In genomic region chr10:3939895-3940595, GRCm38 (mm10) we compare ENCODE assay signal across 18 mouse cellular contexts. TPM values are rescaled to one million over a fixed set of nuclear protein-coding genes. Genes with fewer than 3 reads are reported as not detected.
A peak's percentile ranks its signal among the peaks of the same experiment; 100 is the strongest.
DNase-seq lines count a peak whose midpoint lies in the region; ATAC-seq and TF ChIP-seq lines count a peak whose summit lies in the region.
"Had no signal": no experiment of that assay in that cellular context is flagged by ENCODE, and none has a peak within 500 bp of the region (broad histone marks: within the 10 kb centered on the region; RNA-seq: fewer than 3 reads in every experiment).

No protein-coding gene starts in this region.

- TF ChIP-seq EP300 in heart, postnatal 0 days (IDR thresholded peaks at IDR 0.05; ENCODE audit: low read depth) = no peak

- no peak for ATAC-seq in heart, postnatal 0 days (ENCODE audit: insufficient read depth, low read depth)
- no peak for ATAC-seq in lung, embryonic 16.5 days (ENCODE audit: low read depth)
- ATAC-seq in stomach, embryonic 15.5 days (ENCODE audit: insufficient read depth, low FRiP score, low read depth) = no peak
- ATAC-seq: forebrain, embryonic 15.5 days; inflammation-experienced regulatory T-cells, adult 6 months; liver, postnatal 0 days had no signal

- no peaks in the 10 kb centered on the region for H3K4me1 ChIP-seq in heart, postnatal 0 days (ENCODE audit: control insufficient read depth, insufficient read depth)
- H3K4me1 ChIP-seq in lung, embryonic 16.5 days (replicated peaks; ENCODE audit: control insufficient read depth, insufficient read depth, low read length) = peaks cover 8% of the 10 kb centered on the region
- peaks cover 19 to 22% of the 10 kb centered on the region in 2 experiments for H3K4me1 ChIP-seq in ES-E14 (ENCODE audit: control insufficient read depth in 2 of 2, insufficient read depth in 2 of 2, low read length in 2 of 2, poor library complexity in 1 of 2)
- H3K4me1 ChIP-seq in stomach, embryonic 15.5 days = peaks cover 8% of the 10 kb centered on the region; the same call in 1 of the 2 replicates
- H3K4me1 ChIP-seq: forebrain, embryonic 15.5 days; neural tube, embryonic 12.5 days had no signal

- H3K4me2 ChIP-seq in heart, postnatal 0 days (ENCODE audit: low read depth, low read length) = no peak overlapping the region
- H3K4me2 ChIP-seq in lung, embryonic 16.5 days (ENCODE audit: low read depth, low read length) = no peak overlapping the region
- H3K4me2 ChIP-seq in stomach, embryonic 15.5 days = no peak overlapping the region
- H3K4me2 ChIP-seq: forebrain, embryonic 15.5 days; heart, embryonic 13.5 days; neural tube, embryonic 12.5 days had no signal

- in situ Hi-C loops in ES-E14 (cut with MboI; ENCODE audit: low sequenced_read_pairs in 2 of 2, unreplicated experiment in 2 of 2) = loop anchor here (10.0 kb wide), 3 partner anchors 355 to 405 kb away; no protein-coding TSS in a partner anchor

- no peak for TF ChIP-seq CTCF in heart, postnatal 0 days (IDR thresholded peaks at IDR 0.05; ENCODE audit: low read depth)

- no peaks in the 10 kb centered on the region for H3K9me3 ChIP-seq in heart, postnatal 0 days (replicated peaks; ENCODE audit: control insufficient read depth, low read length)
- no peaks in the 10 kb centered on the region for H3K9me3 ChIP-seq in lung, embryonic 16.5 days (ENCODE audit: control insufficient read depth, low read length)
- no peaks in the 10 kb centered on the region for H3K9me3 ChIP-seq in ES-E14 (ENCODE audit: control insufficient read depth, insufficient read depth, low read depth, low read length)
- no peaks in the 10 kb centered on the region for H3K9me3 ChIP-seq in stomach, embryonic 15.5 days
- H3K9me3 ChIP-seq: forebrain, embryonic 15.5 days; heart, embryonic 13.5 days; megakaryocyte, embryonic 14.5 days; neural tube, embryonic 12.5 days had no signal

- H3K4me3 ChIP-seq in heart, postnatal 0 days (ENCODE audit: low read depth, low read length) = no peak overlapping the region
- no peak overlapping the region for H3K4me3 ChIP-seq in lung, embryonic 16.5 days (ENCODE audit: low read length)
- H3K4me3 ChIP-seq in ES-E14 (ENCODE audit: insufficient read depth in 1 of 2, low read depth in 1 of 2, low read length in 2 of 2, poor library complexity in 1 of 2, severe bottlenecking in 1 of 2) = peak overlapping the region; percentile 12 to 37; a peak in 3 of 4 replicates
- H3K4me3 ChIP-seq in stomach, embryonic 15.5 days (replicated peaks) = no peak overlapping the region
- H3K4me3 ChIP-seq: erythroblast, embryonic 14.5 days; forebrain, embryonic 15.5 days; heart, embryonic 13.5 days; megakaryocyte, embryonic 14.5 days; neural tube, embryonic 12.5 days had no signal

- H3K27me3 ChIP-seq in heart, postnatal 0 days (ENCODE audit: control insufficient read depth, insufficient read depth, low read length) = no peaks in the 10 kb centered on the region
- no peaks in the 10 kb centered on the region for H3K27me3 ChIP-seq in lung, embryonic 16.5 days (ENCODE audit: control insufficient read depth, insufficient read depth, low read depth, low read length)
- no peaks in the 10 kb centered on the region for H3K27me3 ChIP-seq in stomach, embryonic 15.5 days (replicated peaks)
- H3K27me3 ChIP-seq: forebrain, embryonic 15.5 days; heart, embryonic 13.5 days; neural tube, embryonic 12.5 days had no signal

- DNase-seq in heart, postnatal 0 days (ENCODE audit: low spot score) = no peak
- DNase-seq in heart, postnatal 10 days = no peak
- DNase-seq in lung, postnatal 14 days = no peak
- no peak for DNase-seq in ES-E14 (ENCODE audit: low read depth, low spot score)
- no peak for DNase-seq in adrenal gland, adult 18-20 months (ENCODE audit: low spot score in 2 of 2)
- DNase-seq: cerebellum, adult 11 months; cerebellum, postnatal 36 days; kidney, postnatal 25 days; liver, postnatal 0 days; thymus, postnatal 36 days had no signal

- WGBS in heart, postnatal 0 days = 88% methylated on average over 11 of the region's 11 CpGs
- WGBS in lung, embryonic 16.5 days = 83% methylated on average over 11 of the region's 11 CpGs
- 80% methylated on average over 11 of the region's 11 CpGs for WGBS in stomach, embryonic 15.5 days

- peak overlapping the region; percentile 8; the same call in 1 of the 2 replicates for H3K27ac ChIP-seq in heart, postnatal 0 days (ENCODE audit: low read depth)
- peak overlapping the region; percentile 58; the same call in 1 of the 2 replicates for H3K27ac ChIP-seq in lung, embryonic 16.5 days (ENCODE audit: low read length)
- H3K27ac ChIP-seq in ES-E14 (ENCODE audit: insufficient read depth, low read depth, low read length, poor library complexity, severe bottlenecking) = peak overlapping the region; percentile 99
- H3K27ac ChIP-seq in stomach, embryonic 15.5 days = peak overlapping the region; percentile 72
- H3K27ac ChIP-seq: forebrain, embryonic 15.5 days; neural tube, embryonic 12.5 days had no signal

- peaks cover 12% of the 10 kb centered on the region for H3K36me3 ChIP-seq in heart, postnatal 0 days (replicated peaks; ENCODE audit: control insufficient read depth, insufficient read depth, low read length)
- peaks cover 2% of the 10 kb centered on the region for H3K36me3 ChIP-seq in lung, embryonic 16.5 days (ENCODE audit: control insufficient read depth, insufficient read depth, low read length)
- H3K36me3 ChIP-seq in ES-E14 (ENCODE audit: control insufficient read depth, insufficient read depth, low read length, poor library complexity, severe bottlenecking) = no peaks in the 10 kb centered on the region
- 0 out of 2 replicates have a peak, but pooled peaks cover 3% of the 10 kb centered on the region for H3K36me3 ChIP-seq in stomach, embryonic 15.5 days
- H3K36me3 ChIP-seq: forebrain, embryonic 15.5 days had no signal

- intact Hi-C loops in heart, postnatal 10 days (cut with DNase I) = loop anchor here (2.0 to 5.0 kb wide), 2 partner anchors 133 to 608 kb away; no protein-coding TSS in a partner anchor

- no peak overlapping the region for H3K9ac ChIP-seq in heart, postnatal 0 days (replicated peaks; ENCODE audit: low read depth, low read length)
- no peak overlapping the region for H3K9ac ChIP-seq in lung, embryonic 16.5 days (ENCODE audit: low read length)
- H3K9ac ChIP-seq in ES-E14 (ENCODE audit: insufficient read depth, low read depth, low read length, poor library complexity, severe bottlenecking) = peak overlapping the region; percentile 67
- H3K9ac ChIP-seq in stomach, embryonic 15.5 days = no peak overlapping the region
- H3K9ac ChIP-seq: forebrain, embryonic 15.5 days; heart, embryonic 13.5 days; liver, postnatal 0 days; neural tube, embryonic 12.5 days had no signal

TF ChIP-seq in ES-E14, 5 proteins besides CTCF, POLR2A, EP300 and RAD21:
- TF ChIP-seq MAFK (IDR thresholded peaks at IDR 0.05; ENCODE audit: insufficient read depth, low read depth, low read length) (no peak), ZC3H11A (IDR thresholded peaks at IDR 0.05; ENCODE audit: borderline replicate concordance, low read depth, low read length) (no peak), CHD2 (IDR thresholded peaks at IDR 0.05; ENCODE audit: low read depth, low read length) (no peak), HCFC1 (IDR thresholded peaks at IDR 0.05; ENCODE audit: borderline replicate concordance, insufficient read depth, low read length) (no peak), ZNF384 (IDR thresholded peaks at IDR 0.05; ENCODE audit: low read depth, low read length) (no peak)

RNA-seq across cellular contexts. Expression of gene Mthfd1l, which starts 32.9 kb away (rescaled TPM):
- total RNA-seq in heart, postnatal 0 days (2014; rRNA removed; ENCODE audit: low replicate concordance) = 2.8 and 7.2 TPM in 2 replicates
- 2.3 and 3.0 TPM in 2 replicates for polyA plus RNA-seq in heart, postnatal 0 days (2015; fragmentation: Nextera tagmentation; extraction: Ambion mirVana)
- 1 to 10 TPM; 3.4 to 4.3 TPM for total RNA-seq in heart, postnatal 10 days (2021)
- polyA plus RNA-seq in lung, embryonic 16.5 days (2015; fragmentation: Nextera tagmentation; extraction: Ambion mirVana) = 12.7 and 14.2 TPM in 2 replicates
- total RNA-seq in ES-E14 (2012; rRNA removed) = 48.5 and 67.0 TPM in 2 replicates
- polyA plus RNA-seq in stomach, embryonic 15.5 days (2015; fragmentation: Nextera tagmentation; extraction: Ambion mirVana) = 14.6 and 17.1 TPM in 2 replicates
- 1 to 10 TPM; 2.4 to 3.7 TPM for total RNA-seq in adrenal gland, adult 18-20 months (2021)

Comparison
In these comparisons a context has a peak if more than half of its experiments do, and no peak if none do; other contexts are left out.
1. H3K27ac ChIP-seq: peak in every context shown above with its lines; median percentile 99 in ES-E14; 72 in stomach, embryonic 15.5 days; 58 in lung, embryonic 16.5 days; 8 in heart, postnatal 0 days.
2. H3K4me3 ChIP-seq: peak in ES-E14 (2 of 2); none in heart, postnatal 0 days (single experiment), lung, embryonic 16.5 days (single experiment) and stomach, embryonic 15.5 days (single experiment).